Mouse (Mus musculus): ENCODE results near the gene Hp. TPM values are rescaled to one million over a fixed set of nuclear protein-coding genes. Genes with fewer than 3 reads are reported as not detected.

The Hp gene
- total and polyA plus RNA-seq, 2 experiments from 2014 or later: 0.41 TPM; not detected in 1

GRCm38 (mm10) chr8:109586972-109587504, 8.1 kb upstream of the Hp start:
- no peak overlapping the region for H3K4me2 ChIP-seq (ENCODE audit: low read depth, low read length)
- WGBS: 71% methylated on average over 7 of the region's 7 CpGs
- TF ChIP-seq CTCF (IDR thresholded peaks at IDR 0.05; ENCODE audit: low read depth): no peak
- H3K27me3 ChIP-seq (ENCODE audit: insufficient read depth, low read length): no peaks in the 10 kb centered on the region
- no peak overlapping the region for H3K9ac ChIP-seq (replicated peaks; ENCODE audit: low read length)
- H3K36me3 ChIP-seq (ENCODE audit: insufficient read depth, low read length): no peaks in the 10 kb centered on the region
- H3K27ac ChIP-seq: no peak overlapping the region
- DNase-seq (ENCODE audit: low spot score): no peak
- no peak overlapping the region for H3K4me3 ChIP-seq (ENCODE audit: low read length)
- H3K4me1 ChIP-seq (ENCODE audit: insufficient read depth, low read length): no peaks in the 10 kb centered on the region
- no peaks in the 10 kb centered on the region for H3K9me3 ChIP-seq (ENCODE audit: low read length)
- no peak for ATAC-seq

DNA sequence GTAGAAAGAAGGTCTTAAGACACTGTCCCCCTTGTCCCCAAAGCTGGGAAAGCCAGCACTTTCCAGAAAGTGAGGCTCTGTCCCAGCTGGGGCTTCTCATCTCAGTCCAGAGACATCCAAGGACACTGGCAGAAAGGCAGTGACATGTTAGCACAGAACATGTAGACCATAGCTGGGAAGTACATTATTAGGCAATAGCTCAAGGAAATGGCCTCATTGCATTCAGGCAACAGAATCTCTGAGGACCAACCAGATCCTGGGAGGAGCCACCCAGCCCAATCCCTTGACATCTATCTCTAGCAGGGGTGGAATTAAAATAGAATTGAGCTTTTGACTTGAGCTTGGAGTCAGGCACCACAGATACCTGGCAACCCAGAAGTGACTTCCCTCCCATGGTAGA, 6.7 kb upstream of the Hp start:
- TF ChIP-seq CTCF (IDR thresholded peaks at IDR 0.05; ENCODE audit: low read depth): no peak
- Histone ChIP-seq H3K9ac (replicated peaks; ENCODE audit: low read length) (no peak overlapping the region), H3K27ac (no peak overlapping the region), H3K9me3 (ENCODE audit: low read length) (no peaks in the 10 kb centered on the region), H3K27me3 (ENCODE audit: insufficient read depth, low read length) (no peaks in the 10 kb centered on the region), H3K4me2 (ENCODE audit: low read depth, low read length) (no peak overlapping the region), H3K36me3 (ENCODE audit: insufficient read depth, low read length) (no peaks in the 10 kb centered on the region), H3K4me1 (ENCODE audit: insufficient read depth, low read length) (no peaks in the 10 kb centered on the region), H3K4me3 (ENCODE audit: low read length) (no peak overlapping the region)
- ATAC-seq (no peak), DNase-seq (ENCODE audit: low spot score) (no peak)

- Histone ChIP-seq H3K4me1 (ENCODE audit: insufficient read depth, low read length) (no peaks in the 10 kb centered on the region), H3K4me3 (ENCODE audit: low read length) (no peak overlapping the region)
- no peak for TF ChIP-seq CTCF (IDR thresholded peaks at IDR 0.05; ENCODE audit: low read depth)
Observed at GRCm38 (mm10) chr8:109584830-109585229, 5.9 kb upstream of the Hp start.

GRCm38 (mm10) chr8:109584293-109584692, 5.3 kb upstream of the Hp start:
- Histone ChIP-seq H3K9ac (replicated peaks; ENCODE audit: low read length) (no peak overlapping the region), H3K4me1 (ENCODE audit: insufficient read depth, low read length) (no peaks in the 10 kb centered on the region), H3K27ac (no peak overlapping the region), H3K4me2 (ENCODE audit: low read depth, low read length) (no peak overlapping the region), H3K4me3 (ENCODE audit: low read length) (no peak overlapping the region), H3K36me3 (ENCODE audit: insufficient read depth, low read length) (no peaks in the 10 kb centered on the region), H3K27me3 (ENCODE audit: insufficient read depth, low read length) (no peaks in the 10 kb centered on the region), H3K9me3 (ENCODE audit: low read length) (no peaks in the 10 kb centered on the region)
- no peak for DNase-seq (ENCODE audit: low spot score)
- no peak for ATAC-seq
- WGBS: 86% methylated on average over 4 of the region's 4 CpGs
- TF ChIP-seq CTCF (IDR thresholded peaks at IDR 0.05; ENCODE audit: low read depth): no peak

More at GRCm38 (mm10) chr8:109584830-109585229, 5.9 kb upstream of the Hp start:
- Histone ChIP-seq H3K9me3 (ENCODE audit: low read length) (no peaks in the 10 kb centered on the region), H3K36me3 (ENCODE audit: insufficient read depth, low read length) (no peaks in the 10 kb centered on the region), H3K27ac (no peak overlapping the region), H3K4me2 (ENCODE audit: low read depth, low read length) (no peak overlapping the region), H3K27me3 (ENCODE audit: insufficient read depth, low read length) (no peaks in the 10 kb centered on the region), H3K9ac (replicated peaks; ENCODE audit: low read length) (no peak overlapping the region)
- WGBS: 86% methylated on average over 3 of the region's 3 CpGs
- ATAC-seq: no peak
- no peak for DNase-seq (ENCODE audit: low spot score)

GRCm38 (mm10) chr8:109576311-109576710, 2.7 kb downstream of the Hp start:
- Histone ChIP-seq H3K36me3 (ENCODE audit: insufficient read depth, low read length) (no peaks in the 10 kb centered on the region), H3K27me3 (ENCODE audit: insufficient read depth, low read length) (no peaks in the 10 kb centered on the region), H3K9me3 (ENCODE audit: low read length) (no peaks in the 10 kb centered on the region), H3K4me1 (ENCODE audit: insufficient read depth, low read length) (no peaks in the 10 kb centered on the region), H3K9ac (replicated peaks; ENCODE audit: low read length) (no peak overlapping the region), H3K4me3 (ENCODE audit: low read length) (no peak overlapping the region), H3K27ac (no peak overlapping the region), H3K4me2 (ENCODE audit: low read depth, low read length) (no peak overlapping the region)
- no peak for TF ChIP-seq CTCF (IDR thresholded peaks at IDR 0.05; ENCODE audit: low read depth)
- DNase-seq (ENCODE audit: low spot score): no peak
- ATAC-seq: no peak
- 73% methylated on average over 4 of the region's 4 CpGs for WGBS

DNA sequence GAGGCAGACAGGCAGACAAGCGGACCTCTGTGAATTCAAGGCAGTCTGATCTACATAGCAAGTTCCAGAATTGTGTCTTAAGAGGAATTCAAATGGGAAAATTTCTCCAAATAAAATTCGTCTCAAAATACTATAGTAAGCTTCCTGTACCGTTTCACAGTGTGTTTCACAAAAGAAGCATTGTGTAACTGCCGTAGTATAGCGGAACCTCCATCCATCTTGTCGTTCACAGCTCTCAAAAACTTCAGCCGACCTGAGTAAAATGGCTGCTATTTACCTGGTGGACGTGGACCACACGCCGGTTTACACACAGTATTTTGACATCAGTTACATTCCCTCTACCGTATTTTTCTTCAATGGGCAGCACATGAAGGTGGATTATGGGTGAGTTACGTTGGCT, 7.8 kb downstream of the Hp start:
- no peaks in the 10 kb centered on the region for H3K4me1 ChIP-seq (ENCODE audit: insufficient read depth, low read length)
- 90% methylated on average over 12 of the region's 12 CpGs for WGBS
- H3K9ac ChIP-seq (replicated peaks; ENCODE audit: low read length): no peak overlapping the region
- no peak for TF ChIP-seq CTCF (IDR thresholded peaks at IDR 0.05; ENCODE audit: low read depth)
- no peak overlapping the region for H3K27ac ChIP-seq
- H3K4me2 ChIP-seq (ENCODE audit: low read depth, low read length): no peak overlapping the region
- H3K9me3 ChIP-seq (ENCODE audit: low read length): no peaks in the 10 kb centered on the region
- H3K36me3 ChIP-seq (ENCODE audit: insufficient read depth, low read length): no peaks in the 10 kb centered on the region; the same call in 1 of the 2 replicates
- H3K27me3 ChIP-seq (ENCODE audit: insufficient read depth, low read length): no peaks in the 10 kb centered on the region
- DNase-seq (ENCODE audit: low spot score) (no peak), ATAC-seq (no peak)
- H3K4me3 ChIP-seq (ENCODE audit: low read length): no peak overlapping the region

GRCm38 (mm10) chr8:109565498-109566333, 13.3 kb downstream of the Hp start, which contains the start of the genes Dhx38 and Txnl4b:
Gene Dhx38 (minus strand): TSS chr8:109565861.
Gene Txnl4b (plus strand): TSS chr8:109565892.
- no peak for TF ChIP-seq CTCF (IDR thresholded peaks at IDR 0.05; ENCODE audit: low read depth)
- H3K36me3 ChIP-seq (ENCODE audit: insufficient read depth, low read length): peaks cover 19% of the 10 kb centered on the region
- H3K27ac ChIP-seq: peak within 1 kb of the TSS; percentile 91
- ATAC-seq (peak; percentile 100), DNase-seq (ENCODE audit: low spot score) (peak; percentile 100)
- H3K27me3 ChIP-seq (ENCODE audit: insufficient read depth, low read length): no peaks in the 10 kb centered on the region
- peak within 1 kb of the TSS; percentile 91 for H3K4me3 ChIP-seq (ENCODE audit: low read length)
- peak within 1 kb of the TSS; percentile 93 for H3K4me2 ChIP-seq (ENCODE audit: low read depth, low read length)
- H3K9me3 ChIP-seq (ENCODE audit: low read length): no peaks in the 10 kb centered on the region
- H3K4me1 ChIP-seq (ENCODE audit: insufficient read depth, low read length): no peaks in the 10 kb centered on the region
- H3K9ac ChIP-seq (replicated peaks; ENCODE audit: low read length): peak within 1 kb of the TSS; percentile 92
- under 1% methylated on average over 52 of the region's 52 CpGs for WGBS

Measured in hindbrain, postnatal 0 days (tissue).